Mouse (Mus musculus) C2C12 (cell line): Measurements from ENCODE around the gene Sec31a.

Source experiments
- CTCF ChIP-seq: IDR thresholded peaks from one replicate; pipeline ENCODE4 v1.5.1; 2011; ENCODE audit not compliant: control insufficient read depth, insufficient read depth, insufficient read length
- USF1 ChIP-seq: IDR thresholded peaks from one replicate; pipeline ENCODE4 v1.6.1; 2011; ENCODE audit warnings: low read depth, mild to moderate bottlenecking, control low read depth, moderate library complexity

GRCm38 (mm10) chr5:100370919-100371318, 45.1 kb downstream of the Sec31a start:
- TF ChIP-seq USF1 (no peak), CTCF (no peak)
